In genomic region chr10:81377362-81377664, GRCm38 (mm10) we compare ENCODE assay signal across 9 mouse cellular contexts. TPM values are rescaled to one million over a fixed set of nuclear protein-coding genes. Genes with fewer than 3 reads are reported as not detected.
DNase-seq lines count a peak whose midpoint lies in the region; ATAC-seq and TF ChIP-seq lines count a peak whose summit lies in the region.
"Had no signal": no experiment of that assay in that cellular context is flagged by ENCODE, and none has a peak within 500 bp of the region (broad histone marks: within the 10 kb centered on the region; RNA-seq: fewer than 3 reads in every experiment).

No protein-coding gene starts in this region.

- no peaks in the 10 kb centered on the region for H3K9me3 ChIP-seq in heart, embryonic 10.5 days
- H3K9me3 ChIP-seq in forebrain, embryonic 13.5 days (replicated peaks) = no peaks in the 10 kb centered on the region
- no peaks in the 10 kb centered on the region for H3K9me3 ChIP-seq in liver, embryonic 14.5 days (ENCODE audit: control insufficient read depth, low read length)

- ATAC-seq in forebrain, embryonic 13.5 days = no peak
- no peak for ATAC-seq in liver, embryonic 14.5 days (ENCODE audit: insufficient read depth)
- ATAC-seq in CD4-positive, CD25-positive, alpha-beta regulatory T cell, adult 4 months = no peak

- TF ChIP-seq CTCF in liver, embryonic 14.5 days (IDR thresholded peaks at IDR 0.05; ENCODE audit: low read depth) = no peak

- peak overlapping the region; percentile 94 for H3K9ac ChIP-seq in forebrain, embryonic 13.5 days
- peak overlapping the region; percentile 99 for H3K9ac ChIP-seq in liver, embryonic 14.5 days (replicated peaks)

- peaks cover 44% of the 10 kb centered on the region for H3K4me1 ChIP-seq in heart, embryonic 10.5 days
- H3K4me1 ChIP-seq in forebrain, embryonic 13.5 days = peaks cover 32% of the 10 kb centered on the region
- peaks cover 47 to 51% of the 10 kb centered on the region in 2 experiments for H3K4me1 ChIP-seq in liver, embryonic 14.5 days (replicated peaks; ENCODE audit: control insufficient read depth in 2 of 2, insufficient read depth in 2 of 2, low read length in 1 of 2)

- no peak for TF ChIP-seq EP300 in liver, embryonic 14.5 days (IDR thresholded peaks at IDR 0.05; ENCODE audit: low read depth)

- H3K4me3 ChIP-seq in heart, embryonic 10.5 days = peak overlapping the region; percentile 94
- peak overlapping the region; percentile 83 for H3K4me3 ChIP-seq in forebrain, embryonic 13.5 days
- H3K4me3 ChIP-seq in liver, embryonic 14.5 days (ENCODE audit: insufficient read depth in 1 of 2, low read depth in 2 of 2, low read length in 2 of 2) = peak overlapping the region; percentile 78 to 96

- 57% methylated on average over 2 of the region's 2 CpGs for WGBS in heart, embryonic 10.5 days
- 55% methylated on average over 2 of the region's 2 CpGs for WGBS in forebrain, embryonic 13.5 days
- 42% methylated on average over 2 of the region's 2 CpGs for WGBS in liver, embryonic 14.5 days (ENCODE audit: insufficient replicate concordance)

- DNase-seq in heart, embryonic 10.5 days (ENCODE audit: low spot score) = no peak
- no peak for DNase-seq in heart, postnatal 4 days
- peak; percentile 28 for DNase-seq in CD4-positive helper T cell, adult 2 months (ENCODE audit: low read depth, low spot score)
- no peak for DNase-seq in liver, embryonic 14.5 days (ENCODE audit: low read depth in 3 of 3, low spot score in 3 of 3)
- no peak for DNase-seq in yolk sac, embryonic 10.5 days (ENCODE audit: low spot score)
- DNase-seq in right cerebral cortex, postnatal 4 days = no peak

- H3K36me3 ChIP-seq in heart, embryonic 10.5 days = peaks cover 35% of the 10 kb centered on the region
- H3K36me3 ChIP-seq in forebrain, embryonic 13.5 days (ENCODE audit: poor library complexity, severe bottlenecking) = peaks cover 38% of the 10 kb centered on the region
- H3K36me3 ChIP-seq in liver, embryonic 14.5 days (replicated peaks; ENCODE audit: control insufficient read depth, insufficient read depth, low read depth) = peaks cover 46% of the 10 kb centered on the region

- H3K27me3 ChIP-seq in heart, embryonic 10.5 days (ENCODE audit: insufficient read depth, poor library complexity, severe bottlenecking) = no peaks in the 10 kb centered on the region
- no peaks in the 10 kb centered on the region for H3K27me3 ChIP-seq in forebrain, embryonic 13.5 days
- no peaks in the 10 kb centered on the region for H3K27me3 ChIP-seq in liver, embryonic 14.5 days (ENCODE audit: control insufficient read depth, insufficient read depth, low read length)

- H3K4me2 ChIP-seq in forebrain, embryonic 13.5 days = peak overlapping the region; percentile 92
- peak overlapping the region; percentile 97 for H3K4me2 ChIP-seq in liver, embryonic 14.5 days (ENCODE audit: low read depth)

- H3K27ac ChIP-seq in heart, embryonic 10.5 days = peak overlapping the region; percentile 98
- peak overlapping the region; percentile 73; the same call in 1 of the 2 replicates for H3K27ac ChIP-seq in forebrain, embryonic 13.5 days
- peak overlapping the region; percentile 94 for H3K27ac ChIP-seq in liver, embryonic 14.5 days

RNA-seq across cellular contexts. Expression of gene Fzr1, which starts 1.0 kb away (rescaled TPM):
- polyA plus RNA-seq in heart, embryonic 10.5 days (2016; fragmentation: Nextera tagmentation; extraction: Ambion mirVana) = 105 and 117 TPM in 2 replicates
- 10 to 100 TPM; 55.4 to 56.8 TPM for total RNA-seq in heart, postnatal 4 days (2021)
- polyA plus RNA-seq in forebrain, embryonic 13.5 days (2015; fragmentation: Nextera tagmentation; extraction: Ambion mirVana) = 117 and 128 TPM in 2 replicates
- 73.1 and 86.2 TPM in 2 replicates for polyA plus RNA-seq in liver, embryonic 14.5 days (2012; rRNA removed)
- polyA plus RNA-seq in liver, embryonic 14.5 days (2014; fragmentation: Nextera tagmentation; extraction: Ambion mirVana) = 80.5 and 85.2 TPM in 2 replicates
- 10 to 100 TPM; 12.3 to 16.4 TPM for polyA plus RNA-seq in CD4-positive, CD25-positive, alpha-beta regulatory T cell, adult 4 months (2017; shearing (Covaris generic))

RNA-seq across cellular contexts. Expression of gene Dohh, which starts 6.9 kb away (rescaled TPM):
- polyA plus RNA-seq in heart, embryonic 10.5 days (2016; fragmentation: Nextera tagmentation; extraction: Ambion mirVana) = 100 and 105 TPM in 2 replicates
- 10 to 100 TPM; 52.9 to 55.9 TPM for total RNA-seq in heart, postnatal 4 days (2021)
- polyA plus RNA-seq in forebrain, embryonic 13.5 days (2015; fragmentation: Nextera tagmentation; extraction: Ambion mirVana) = 76.7 and 87.3 TPM in 2 replicates
- 29.8 and 32.2 TPM in 2 replicates for polyA plus RNA-seq in liver, embryonic 14.5 days (2012; rRNA removed)
- polyA plus RNA-seq in liver, embryonic 14.5 days (2014; fragmentation: Nextera tagmentation; extraction: Ambion mirVana) = 35.0 and 39.7 TPM in 2 replicates
- 10 to 100 TPM in 1 of 2 experiments, 1 to 10 TPM in 1; 9.4 to 13.9 TPM for polyA plus RNA-seq in CD4-positive, CD25-positive, alpha-beta regulatory T cell, adult 4 months (2017; shearing (Covaris generic))

RNA-seq across cellular contexts. Expression of gene Gm48551, which starts 7.0 kb away (rescaled TPM):
- 2.2 and 3.1 TPM in 2 replicates for polyA plus RNA-seq in heart, embryonic 10.5 days (2016; fragmentation: Nextera tagmentation; extraction: Ambion mirVana)
- total RNA-seq in heart, postnatal 4 days (2021) = under 1 TPM; 0.55 to 0.70 TPM
- polyA plus RNA-seq in forebrain, embryonic 13.5 days (2015; fragmentation: Nextera tagmentation; extraction: Ambion mirVana) = 4.2 and 5.8 TPM in 2 replicates
- 1.0 and 1.7 TPM in 2 replicates for polyA plus RNA-seq in liver, embryonic 14.5 days (2012; rRNA removed)
- polyA plus RNA-seq in liver, embryonic 14.5 days (2014; fragmentation: Nextera tagmentation; extraction: Ambion mirVana) = 0.37 and 0.47 TPM in 2 replicates
- 1 to 10 TPM; 2.2 to 3.7 TPM for polyA plus RNA-seq in CD4-positive, CD25-positive, alpha-beta regulatory T cell, adult 4 months (2017; shearing (Covaris generic))
- total RNA-seq: monocyte, adult 5-6 weeks had no signal

RNA-seq across cellular contexts. Expression of gene Gm48552, which starts 11.5 kb away (rescaled TPM):
- polyA plus RNA-seq in heart, embryonic 10.5 days (2016; fragmentation: Nextera tagmentation; extraction: Ambion mirVana) = 1.1 and 1.7 TPM in 2 replicates
- under 1 TPM; 0.72 to 0.98 TPM for total RNA-seq in heart, postnatal 4 days (2021)
- 2.1 and 2.3 TPM in 2 replicates for polyA plus RNA-seq in forebrain, embryonic 13.5 days (2015; fragmentation: Nextera tagmentation; extraction: Ambion mirVana)
- 0.78 and 0.90 TPM in 2 replicates for polyA plus RNA-seq in liver, embryonic 14.5 days (2012; rRNA removed)
- polyA plus RNA-seq in liver, embryonic 14.5 days (2014; fragmentation: Nextera tagmentation; extraction: Ambion mirVana) = 0.21 and 0.36 TPM in 2 replicates
- polyA plus RNA-seq in CD4-positive, CD25-positive, alpha-beta regulatory T cell, adult 4 months (2017; shearing (Covaris generic)) = 1 to 10 TPM in 1 of 2 experiments, under 1 TPM in 1; 0.71 to 2.3 TPM
- total RNA-seq: monocyte, adult 5-6 weeks had no signal

RNA-seq across cellular contexts. Expression of gene 4930404N11Rik, which starts 11.7 kb away (rescaled TPM):
- 1.1 and 1.4 TPM in 2 replicates for polyA plus RNA-seq in heart, embryonic 10.5 days (2016; fragmentation: Nextera tagmentation; extraction: Ambion mirVana)
- total RNA-seq in heart, postnatal 4 days (2021) = 1 to 10 TPM in 1 of 2 experiments, under 1 TPM in 1; 0.63 to 2.0 TPM
- 0.44 and 0.45 TPM in 2 replicates for polyA plus RNA-seq in forebrain, embryonic 13.5 days (2015; fragmentation: Nextera tagmentation; extraction: Ambion mirVana)
- 0.55 and 0.78 TPM in 2 replicates for polyA plus RNA-seq in liver, embryonic 14.5 days (2012; rRNA removed)
- polyA plus RNA-seq in liver, embryonic 14.5 days (2014; fragmentation: Nextera tagmentation; extraction: Ambion mirVana) = 0.44 and 0.60 TPM in 2 replicates
- 1 to 10 TPM in 1 of 2 experiments, under 1 TPM in 1; 0.34 to 2.0 TPM for polyA plus RNA-seq in CD4-positive, CD25-positive, alpha-beta regulatory T cell, adult 4 months (2017; shearing (Covaris generic))
